Mouse (Mus musculus): ENCODE measurements around the gene Six3.

DNA sequence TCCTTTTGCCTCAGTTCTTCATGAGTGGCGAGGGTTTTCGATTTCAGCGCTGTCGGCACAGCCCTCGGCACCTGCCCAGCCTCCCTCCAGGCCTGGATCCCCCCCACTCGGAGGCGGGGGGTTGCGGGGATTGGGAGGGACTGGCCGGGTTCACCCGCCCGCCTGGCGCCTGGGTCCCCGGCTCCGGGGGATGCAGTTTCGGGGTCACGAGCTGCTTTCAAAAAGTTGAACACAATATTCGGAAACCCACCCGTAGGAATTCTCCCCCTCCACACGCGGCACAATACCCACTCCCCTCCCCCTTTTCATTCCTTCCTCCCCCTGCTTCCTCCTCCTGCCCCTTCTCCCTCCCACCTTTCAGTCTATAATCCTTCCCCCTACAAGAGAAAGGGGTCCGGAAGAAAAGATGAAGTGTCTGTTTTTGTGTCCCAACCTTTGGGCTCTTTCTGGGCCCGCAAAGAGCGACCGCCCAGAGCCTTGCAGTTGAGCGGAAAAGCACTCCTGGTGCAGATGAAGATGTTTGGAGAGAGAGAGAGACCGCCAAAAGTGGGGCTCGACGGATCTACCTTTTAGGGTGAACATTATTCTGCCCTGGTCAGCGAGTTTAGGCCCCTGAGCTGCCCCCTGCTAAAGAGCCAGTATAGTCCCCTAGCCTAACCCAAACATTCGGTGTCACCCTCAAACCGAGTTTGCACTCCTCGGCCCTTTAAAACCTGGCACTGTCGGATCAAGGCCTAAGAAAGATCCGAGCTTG is 5.1 kb downstream of the Six3 start:
- no peak for TF ChIP-seq POLR2A (IDR thresholded peaks at IDR 0.05; ENCODE audit: low read depth, low read length)
- TF ChIP-seq CTCF (IDR thresholded peaks at IDR 0.05; ENCODE audit: borderline replicate concordance, insufficient read depth, low read length), result no peak
